Mouse (Mus musculus): ENCODE measurements around the gene Fscn1. TPM values are rescaled to one million over a fixed set of nuclear protein-coding genes. Genes with fewer than 3 reads are reported as not detected.

The Fscn1 gene
- polyA plus RNA-seq, 1 experiment from 2014 or later: 698 TPM

GRCm38 (mm10) chr5:142960775-142961271 is 680 bp downstream of the Fscn1 start:
- peak; percentile 60 for DNase-seq (ENCODE audit: low spot score)
- H3K4me2 ChIP-seq (ENCODE audit: low read depth): peak overlapping the region; percentile 87
- no peak for ATAC-seq (ENCODE audit: insufficient read depth, low FRiP score, low TSS enrichment)
- H3K4me1 ChIP-seq (ENCODE audit: control insufficient read depth, insufficient read depth, low read length): peaks cover 25% of the 10 kb centered on the region
- H3K9ac ChIP-seq (ENCODE audit: low read length): peak overlapping the region; percentile 100
- H3K27me3 ChIP-seq (ENCODE audit: control insufficient read depth, insufficient read depth, low read length): no peaks in the 10 kb centered on the region
- H3K36me3 ChIP-seq (ENCODE audit: control insufficient read depth, insufficient read depth, low read length): 0 out of 2 replicates have a peak, but pooled peaks cover 4% of the 10 kb centered on the region
- H3K9me3 ChIP-seq (ENCODE audit: control insufficient read depth, low read length): no peaks in the 10 kb centered on the region
- H3K27ac ChIP-seq (ENCODE audit: low read depth, low read length): peak overlapping the region; percentile 97
- peak overlapping the region; percentile 100 for H3K4me3 ChIP-seq (ENCODE audit: low read depth, low read length)
- 0% methylated on average over 59 of the region's 59 CpGs for WGBS

DNA sequence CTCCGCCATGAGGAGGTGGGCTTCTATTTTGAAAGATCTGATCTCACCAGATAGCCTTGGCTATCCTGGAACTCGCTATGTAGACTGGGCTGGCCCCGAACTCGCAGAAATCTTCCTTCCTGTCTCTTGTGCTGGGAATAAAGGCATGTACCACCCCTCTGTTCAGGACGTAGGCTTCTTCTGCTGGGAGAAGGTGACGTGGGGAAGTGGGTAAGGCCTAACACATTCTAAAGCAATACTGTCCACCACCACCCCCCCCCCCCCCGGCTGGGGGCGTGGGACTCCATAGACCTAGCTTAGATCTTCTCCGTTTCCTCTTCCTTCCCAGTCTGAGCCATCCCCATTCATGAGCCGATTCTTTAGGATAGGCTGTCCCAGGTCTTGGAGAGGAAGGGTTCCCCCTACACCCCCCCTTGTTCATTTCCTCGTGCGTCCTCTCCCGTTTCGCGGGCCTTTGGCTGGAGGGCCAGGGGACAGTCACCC is 1.3 kb downstream of the Fscn1 start:
- no peaks in the 10 kb centered on the region for H3K27me3 ChIP-seq (ENCODE audit: control insufficient read depth, insufficient read depth, low read length)
- peaks cover 6% of the 10 kb centered on the region; the same call in 1 of the 2 replicates for H3K36me3 ChIP-seq (ENCODE audit: control insufficient read depth, insufficient read depth, low read length)
- H3K9ac ChIP-seq (ENCODE audit: low read length): peak overlapping the region; percentile 100
- H3K4me3 ChIP-seq (ENCODE audit: low read depth, low read length): peak overlapping the region; percentile 100
- peaks cover 26% of the 10 kb centered on the region for H3K4me1 ChIP-seq (ENCODE audit: control insufficient read depth, insufficient read depth, low read length)
- ATAC-seq (ENCODE audit: insufficient read depth, low FRiP score, low TSS enrichment) (peak; percentile 54), DNase-seq (ENCODE audit: low spot score) (no peak)
- H3K4me2 ChIP-seq (ENCODE audit: low read depth): peak overlapping the region; percentile 87
- H3K9me3 ChIP-seq (ENCODE audit: control insufficient read depth, low read length): no peaks in the 10 kb centered on the region
- WGBS: 0% methylated on average over 11 of the region's 15 CpGs
- H3K27ac ChIP-seq (ENCODE audit: low read depth, low read length): peak overlapping the region; percentile 97

- Histone ChIP-seq H3K4me2 (ENCODE audit: low read depth) (peak overlapping the region; percentile 87), H3K27me3 (ENCODE audit: control insufficient read depth, insufficient read depth, low read length) (no peaks in the 10 kb centered on the region), H3K4me3 (ENCODE audit: low read depth, low read length) (peak overlapping the region; percentile 100), H3K36me3 (ENCODE audit: control insufficient read depth, insufficient read depth, low read length) (peaks cover 8% of the 10 kb centered on the region; the same call in 1 of the 2 replicates), H3K9me3 (ENCODE audit: control insufficient read depth, low read length) (no peaks in the 10 kb centered on the region), H3K9ac (ENCODE audit: low read length) (peak overlapping the region; percentile 100), H3K4me1 (ENCODE audit: control insufficient read depth, insufficient read depth, low read length) (peaks cover 26% of the 10 kb centered on the region), H3K27ac (ENCODE audit: low read depth, low read length) (peak overlapping the region; percentile 97)
- peak; percentile 94 for DNase-seq (ENCODE audit: low spot score)
- 0% methylated on average over 40 of the region's 43 CpGs for WGBS
- peak; percentile 83 for ATAC-seq (ENCODE audit: insufficient read depth, low FRiP score, low TSS enrichment)
Measured at GRCm38 (mm10) chr5:142961881-142962443, 1.8 kb downstream of the Fscn1 start.

- peak overlapping the region; percentile 87 for H3K4me2 ChIP-seq (ENCODE audit: low read depth)
- DNase-seq (ENCODE audit: low spot score) (no peak), ATAC-seq (ENCODE audit: insufficient read depth, low FRiP score, low TSS enrichment) (no peak)
- H3K27ac ChIP-seq (ENCODE audit: low read depth, low read length): peak overlapping the region; percentile 97
- H3K4me1 ChIP-seq (ENCODE audit: control insufficient read depth, insufficient read depth, low read length): peaks cover 26% of the 10 kb centered on the region
- H3K4me3 ChIP-seq (ENCODE audit: low read depth, low read length): peak overlapping the region; percentile 100
- no peaks in the 10 kb centered on the region for H3K27me3 ChIP-seq (ENCODE audit: control insufficient read depth, insufficient read depth, low read length)
- H3K9me3 ChIP-seq (ENCODE audit: control insufficient read depth, low read length): no peaks in the 10 kb centered on the region
- H3K9ac ChIP-seq (ENCODE audit: low read length): peak overlapping the region; percentile 100
- 3% methylated on average over 11 of the region's 11 CpGs for WGBS
- H3K36me3 ChIP-seq (ENCODE audit: control insufficient read depth, insufficient read depth, low read length): peaks cover 12% of the 10 kb centered on the region
Measured at GRCm38 (mm10) chr5:142962444-142962961, 2.4 kb downstream of the Fscn1 start.

- no peaks in the 10 kb centered on the region for H3K27me3 ChIP-seq (ENCODE audit: control insufficient read depth, insufficient read depth, low read length)
- peak overlapping the region; percentile 100 for H3K4me3 ChIP-seq (ENCODE audit: low read depth, low read length)
- peaks cover 14% of the 10 kb centered on the region for H3K36me3 ChIP-seq (ENCODE audit: control insufficient read depth, insufficient read depth, low read length)
- H3K9ac ChIP-seq (ENCODE audit: low read length): peak overlapping the region; percentile 100
- peaks cover 26% of the 10 kb centered on the region for H3K4me1 ChIP-seq (ENCODE audit: control insufficient read depth, insufficient read depth, low read length)
- H3K9me3 ChIP-seq (ENCODE audit: control insufficient read depth, low read length): no peaks in the 10 kb centered on the region
- H3K27ac ChIP-seq (ENCODE audit: low read depth, low read length): peak overlapping the region; percentile 97; the same call in 1 of the 2 replicates
- no peak for ATAC-seq (ENCODE audit: insufficient read depth, low FRiP score, low TSS enrichment)
- peak; percentile 73 for DNase-seq (ENCODE audit: low spot score)
- H3K4me2 ChIP-seq (ENCODE audit: low read depth): peak overlapping the region; percentile 87
- WGBS: 8% methylated on average over 13 of the region's 13 CpGs
Measured at GRCm38 (mm10) chr5:142963003-142963704, 3.0 kb downstream of the Fscn1 start.

GRCm38 (mm10) chr5:142963705-142964494 is 3.8 kb downstream of the Fscn1 start:
- H3K27ac ChIP-seq (ENCODE audit: low read depth, low read length): no peak overlapping the region
- H3K4me2 ChIP-seq (ENCODE audit: low read depth): peak overlapping the region; percentile 87
- H3K36me3 ChIP-seq (ENCODE audit: control insufficient read depth, insufficient read depth, low read length): peaks cover 18% of the 10 kb centered on the region
- H3K4me3 ChIP-seq (ENCODE audit: low read depth, low read length): peak overlapping the region; percentile 100
- no peaks in the 10 kb centered on the region for H3K27me3 ChIP-seq (ENCODE audit: control insufficient read depth, insufficient read depth, low read length)
- ATAC-seq (ENCODE audit: insufficient read depth, low FRiP score, low TSS enrichment) (no peak), DNase-seq (ENCODE audit: low spot score) (peak; percentile 44)
- WGBS: 62% methylated on average over 17 of the region's 17 CpGs
- H3K4me1 ChIP-seq (ENCODE audit: control insufficient read depth, insufficient read depth, low read length): peaks cover 26% of the 10 kb centered on the region
- H3K9ac ChIP-seq (ENCODE audit: low read length): peak overlapping the region; percentile 100
- no peaks in the 10 kb centered on the region for H3K9me3 ChIP-seq (ENCODE audit: control insufficient read depth, low read length)

GRCm38 (mm10) chr5:142964650-142965049 is 4.5 kb downstream of the Fscn1 start:
- H3K9ac ChIP-seq (ENCODE audit: low read length): peak overlapping the region; percentile 100; the same call in 1 of the 2 replicates
- peak overlapping the region; percentile 87 for H3K4me2 ChIP-seq (ENCODE audit: low read depth)
- no peaks in the 10 kb centered on the region for H3K27me3 ChIP-seq (ENCODE audit: control insufficient read depth, insufficient read depth, low read length)
- H3K4me3 ChIP-seq (ENCODE audit: low read depth, low read length): peak overlapping the region; percentile 100
- H3K36me3 ChIP-seq (ENCODE audit: control insufficient read depth, insufficient read depth, low read length): peaks cover 22% of the 10 kb centered on the region
- no peak for ATAC-seq (ENCODE audit: insufficient read depth, low FRiP score, low TSS enrichment)
- no peaks in the 10 kb centered on the region for H3K9me3 ChIP-seq (ENCODE audit: control insufficient read depth, low read length)
- no peak for DNase-seq (ENCODE audit: low spot score)
- WGBS: 77% methylated on average over 6 of the region's 6 CpGs
- no peak overlapping the region for H3K27ac ChIP-seq (ENCODE audit: low read depth, low read length)
- peaks cover 23% of the 10 kb centered on the region for H3K4me1 ChIP-seq (ENCODE audit: control insufficient read depth, insufficient read depth, low read length)

GRCm38 (mm10) chr5:142968411-142968810 is 8.3 kb downstream of the Fscn1 start:
- Histone ChIP-seq H3K4me1 (ENCODE audit: control insufficient read depth, insufficient read depth, low read length) (peaks cover 15% of the 10 kb centered on the region), H3K27me3 (ENCODE audit: control insufficient read depth, insufficient read depth, low read length) (no peaks in the 10 kb centered on the region), H3K4me2 (ENCODE audit: low read depth) (no peak overlapping the region), H3K9ac (ENCODE audit: low read length) (no peak overlapping the region), H3K27ac (ENCODE audit: low read depth, low read length) (no peak overlapping the region), H3K4me3 (ENCODE audit: low read depth, low read length) (no peak overlapping the region), H3K9me3 (ENCODE audit: control insufficient read depth, low read length) (no peaks in the 10 kb centered on the region), H3K36me3 (ENCODE audit: control insufficient read depth, insufficient read depth, low read length) (peaks cover 51% of the 10 kb centered on the region)
- ATAC-seq (ENCODE audit: insufficient read depth, low FRiP score, low TSS enrichment) (no peak), DNase-seq (ENCODE audit: low spot score) (no peak)
- WGBS: 93% methylated on average over 14 of the region's 14 CpGs

Data from neural tube, embryonic 11.5 days (tissue).